Mouse (Mus musculus) kidney, embryonic 15.5 days (tissue): ENCODE measurements at regions not wholly inside any gene's neighbourhood (a gene's known extent, or its start where the extent isn't known, plus 50 kb on each side); places are given as distances from the start of the nearest gene placed in this dataset.

Experiments
- ATAC-seq: fragments of 200-750 bp; cut with Nextera tagmentation; replicated peaks from 2 replicates; pipeline ENCODE4 v1.8.0; 2017; ENCODE audit warnings: moderate TSS enrichment; ENCODE audit not compliant: low FRiP score
- H3K27ac ChIP-seq: fragments of 300-500 bp; sonication (generic); 2 replicates; pipeline ENCODE4 v1.5.1; 2015; ENCODE audit warnings: mild to moderate bottlenecking, inconsistent platforms
- H3K27me3 ChIP-seq: fragments of 300-500 bp; sonication (generic); 2 replicates; pipeline ENCODE4 v1.6.1; 2015; ENCODE audit warnings: inconsistent platforms
- H3K36me3 ChIP-seq: fragments of 300-500 bp; sonication (generic); 2 replicates; pipeline ENCODE4 v1.6.1; 2015; ENCODE audit warnings: inconsistent platforms
- H3K4me1 ChIP-seq: fragments of 300-500 bp; sonication (generic); 2 replicates; pipeline ENCODE4 v1.6.1; 2015; ENCODE audit warnings: inconsistent platforms
- H3K4me2 ChIP-seq: fragments of 300-500 bp; sonication (generic); 2 replicates; pipeline ENCODE4 v1.6.1; 2015; ENCODE audit warnings: moderate library complexity, mild to moderate bottlenecking, inconsistent platforms
- H3K4me3 ChIP-seq: fragments of 300-500 bp; sonication (generic); replicated peaks from 2 replicates; pipeline ENCODE4 v1.5.1; 2015; ENCODE audit warnings: mild to moderate bottlenecking, inconsistent platforms
- H3K9ac ChIP-seq: fragments of 300-500 bp; sonication (generic); 2 replicates; pipeline ENCODE4 v1.6.1; 2015; ENCODE audit warnings: mild to moderate bottlenecking, inconsistent platforms
- H3K9me3 ChIP-seq: fragments of 300-500 bp; sonication (generic); replicated peaks from 2 replicates; pipeline ENCODE4 v1.6.1; 2016; ENCODE audit warnings: inconsistent platforms
- WGBS: fragments of 180-500 bp; shearing (Covaris S2); methylation state at CpG from one replicate; pipeline ENCODE4 v1.1.7; 2015; ENCODE audit warnings: mixed read lengths; 5-methylcytosine and 5-hydroxymethylcytosine counted together

DNA sequence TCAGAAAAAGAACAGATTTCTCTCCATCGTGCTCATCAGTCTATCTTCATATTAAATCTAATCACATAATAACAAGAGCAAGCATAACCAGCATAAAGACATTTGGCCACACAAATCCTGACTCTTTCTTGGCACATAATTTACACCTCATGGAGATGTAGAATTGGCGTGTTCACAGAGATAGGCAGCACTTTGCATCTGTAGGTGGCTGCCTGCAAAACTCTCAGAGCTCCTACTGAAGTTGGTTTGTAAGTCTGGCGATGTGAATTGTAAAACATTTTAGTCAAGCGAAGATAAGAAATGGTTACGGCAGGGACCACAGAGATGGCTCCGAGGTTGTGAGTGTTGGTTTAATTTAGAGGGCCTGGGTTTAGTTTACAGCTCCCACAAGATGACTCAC, 419.0 kb downstream of the Adamts20 start:
- Histone ChIP-seq H3K4me2 (no peak overlapping the region), H3K9me3 (0 out of 2 replicates have a peak, but pooled peaks cover 7% of the 10 kb centered on the region)
- no peak for ATAC-seq

DNA sequence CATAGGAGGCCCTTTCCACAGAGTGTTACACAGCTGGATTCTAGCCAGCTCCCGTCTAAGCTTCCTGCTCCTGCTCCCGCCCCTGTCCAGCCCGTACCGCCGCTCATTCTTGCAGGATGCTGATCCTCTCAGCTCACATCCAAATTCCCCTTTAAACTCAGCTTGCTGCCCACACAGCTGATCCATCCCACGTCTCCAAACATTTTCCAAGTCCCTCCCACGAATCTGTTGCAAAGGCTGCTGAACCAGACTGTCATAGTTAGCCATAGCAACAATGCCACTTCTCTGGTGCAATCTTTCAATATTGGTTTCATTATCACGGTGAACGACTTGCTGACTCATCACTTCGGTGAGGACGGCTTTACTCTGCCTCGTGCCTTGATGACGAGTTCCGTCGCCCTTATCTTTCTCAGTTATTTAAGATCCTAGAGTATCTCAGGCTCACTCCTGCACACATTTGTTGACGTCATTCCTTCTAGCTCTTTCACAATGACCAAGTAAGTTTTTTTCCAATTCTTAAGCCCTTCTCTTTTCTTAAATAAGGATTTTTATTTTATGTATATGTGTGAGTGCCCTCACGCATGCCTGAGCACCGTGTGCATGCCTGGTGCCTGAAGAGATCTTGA, 420.0 kb downstream of the Adamts20 start:
- 71% methylated on average over 18 of the region's 18 CpGs for WGBS
- no peak overlapping the region for H3K27ac ChIP-seq
- no peak overlapping the region for H3K9ac ChIP-seq
- no peaks in the 10 kb centered on the region for H3K4me1 ChIP-seq
- 0 out of 2 replicates have a peak, but pooled peaks cover 7% of the 10 kb centered on the region for H3K9me3 ChIP-seq
- H3K27me3 ChIP-seq, result no peaks in the 10 kb centered on the region
- no peak for ATAC-seq
- no peak overlapping the region for H3K4me2 ChIP-seq
- H3K36me3 ChIP-seq, result no peaks in the 10 kb centered on the region
- no peak overlapping the region for H3K4me3 ChIP-seq

More for the DNA sequence above, 419.0 kb downstream of the Adamts20 start:
- WGBS, result 92% methylated on average over 6 of the region's 6 CpGs
- Histone ChIP-seq H3K36me3 (no peaks in the 10 kb centered on the region), H3K27ac (no peak overlapping the region), H3K4me1 (no peaks in the 10 kb centered on the region), H3K4me3 (no peak overlapping the region), H3K27me3 (no peaks in the 10 kb centered on the region), H3K9ac (no peak overlapping the region)

DNA sequence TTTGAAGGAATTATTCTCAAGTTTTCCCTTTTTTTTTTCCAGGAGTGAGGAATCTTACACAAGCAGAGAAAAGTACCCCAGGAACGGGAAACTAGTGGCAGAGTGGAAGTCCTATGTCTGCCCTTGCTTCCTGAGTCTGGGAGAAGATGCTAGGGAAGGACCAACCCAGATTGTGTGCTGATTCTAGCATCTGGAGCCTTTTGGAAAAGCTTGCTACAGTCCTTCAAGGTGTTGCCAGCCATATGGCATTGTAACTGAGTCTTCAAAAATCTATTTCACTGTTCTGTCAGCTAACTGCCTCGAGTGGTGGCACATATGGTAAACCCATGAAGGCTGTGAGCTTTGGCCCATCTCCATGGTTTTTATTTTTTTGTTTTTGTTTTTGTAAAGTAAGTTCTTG, 432.3 kb downstream of the Adamts20 start:
- no peak for ATAC-seq
- no peak overlapping the region for H3K9ac ChIP-seq
- 75% methylated on average over 2 of the region's 2 CpGs for WGBS

DNA sequence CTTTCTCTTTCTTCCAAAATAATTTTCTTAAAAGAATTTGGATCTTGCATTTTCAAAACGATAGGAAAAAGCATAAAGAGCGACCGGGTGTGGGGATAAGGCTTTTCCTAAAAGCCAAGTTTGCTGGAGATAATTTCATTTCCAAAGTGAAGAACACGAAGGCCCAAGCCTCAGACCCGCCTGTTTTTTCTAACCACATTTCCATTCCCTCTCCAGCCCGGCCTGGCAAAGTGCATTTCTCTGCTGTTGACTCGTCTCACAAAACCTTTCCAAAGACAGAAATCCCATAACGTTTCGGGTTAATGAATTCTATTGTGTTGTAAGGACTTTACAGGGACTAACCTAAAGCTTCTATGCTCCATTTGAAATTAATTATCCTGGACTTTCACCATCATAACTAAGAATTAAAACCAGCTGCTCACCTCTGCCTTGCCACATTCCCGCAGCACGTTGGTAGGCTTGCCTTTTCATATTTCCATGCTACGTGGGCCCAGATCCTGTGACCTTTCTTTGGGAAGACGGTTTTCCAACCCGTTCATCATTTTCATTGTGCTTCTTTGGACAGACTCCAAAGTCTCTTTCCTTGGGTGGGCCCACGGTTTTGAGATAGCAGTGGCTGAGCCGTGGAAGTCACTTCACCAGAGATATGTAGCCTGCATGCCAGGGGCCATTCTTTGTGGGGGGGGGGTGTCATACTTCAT, 430.5 kb upstream of the Prickle1 start:
- Histone ChIP-seq H3K4me3 (no peak overlapping the region), H3K9ac (no peak overlapping the region), H3K9me3 (0 out of 2 replicates have a peak, but pooled peaks cover 4% of the 10 kb centered on the region), H3K4me2 (no peak overlapping the region), H3K27ac (peak overlapping the region; percentile 88), H3K27me3 (no peaks in the 10 kb centered on the region), H3K36me3 (no peaks in the 10 kb centered on the region), H3K4me1 (peaks cover 11% of the 10 kb centered on the region; the same call in 1 of the 2 replicates)
- WGBS, result 59% methylated on average over 16 of the region's 16 CpGs
- ATAC-seq, result 0 out of 2 replicates have a peak, but pooled peaks have one; percentile 40

More for the DNA sequence above, 432.3 kb downstream of the Adamts20 start:
- Histone ChIP-seq H3K27me3 (no peaks in the 10 kb centered on the region), H3K27ac (no peak overlapping the region), H3K9me3 (0 out of 2 replicates have a peak, but pooled peaks cover 4% of the 10 kb centered on the region), H3K36me3 (no peaks in the 10 kb centered on the region), H3K4me3 (no peak overlapping the region), H3K4me1 (no peaks in the 10 kb centered on the region), H3K4me2 (no peak overlapping the region)

DNA sequence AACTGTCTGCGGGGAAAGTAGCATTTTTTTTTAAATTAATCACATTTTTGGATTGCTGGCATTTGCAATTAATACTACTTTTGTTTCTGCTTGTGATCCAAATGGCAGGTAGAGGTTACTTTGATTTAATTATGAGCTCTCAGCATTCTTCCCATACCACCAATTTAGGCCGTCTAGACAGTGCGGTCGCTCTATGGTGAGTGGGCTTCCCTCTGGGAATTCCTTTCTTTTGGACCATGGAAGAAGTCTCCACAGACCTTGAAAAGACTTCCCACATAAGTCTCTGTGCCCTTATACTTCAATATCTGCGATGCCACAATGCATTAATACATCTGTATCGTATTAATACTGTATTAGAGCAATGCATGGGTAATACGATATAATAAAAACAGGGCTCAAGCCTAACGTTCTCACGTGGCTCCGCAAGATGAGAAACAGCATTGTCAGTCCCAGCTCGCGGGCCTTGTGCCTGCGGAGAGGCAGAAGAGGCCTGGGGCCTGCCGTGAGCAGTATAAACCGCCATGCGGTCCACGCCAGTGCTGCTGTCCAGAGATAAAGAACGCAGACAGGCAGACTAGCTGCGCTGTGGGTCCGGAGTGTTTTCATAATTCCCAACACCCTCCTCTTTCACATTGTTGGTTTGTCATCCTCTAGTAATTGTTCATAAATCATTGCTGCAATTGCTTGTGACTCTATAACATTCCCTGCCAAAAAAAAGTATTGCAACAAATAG, 429.7 kb upstream of the Prickle1 start:
- Histone ChIP-seq H3K27ac (peak overlapping the region; percentile 85), H3K27me3 (no peaks in the 10 kb centered on the region), H3K4me1 (peaks cover 11% of the 10 kb centered on the region; the same call in 1 of the 2 replicates), H3K36me3 (no peaks in the 10 kb centered on the region), H3K9ac (no peak overlapping the region), H3K4me3 (no peak overlapping the region), H3K4me2 (no peak overlapping the region), H3K9me3 (no peaks in the 10 kb centered on the region)
- 65% methylated on average over 20 of the region's 20 CpGs for WGBS
- peak; percentile 46; the same call in 1 of the 2 replicates for ATAC-seq

DNA sequence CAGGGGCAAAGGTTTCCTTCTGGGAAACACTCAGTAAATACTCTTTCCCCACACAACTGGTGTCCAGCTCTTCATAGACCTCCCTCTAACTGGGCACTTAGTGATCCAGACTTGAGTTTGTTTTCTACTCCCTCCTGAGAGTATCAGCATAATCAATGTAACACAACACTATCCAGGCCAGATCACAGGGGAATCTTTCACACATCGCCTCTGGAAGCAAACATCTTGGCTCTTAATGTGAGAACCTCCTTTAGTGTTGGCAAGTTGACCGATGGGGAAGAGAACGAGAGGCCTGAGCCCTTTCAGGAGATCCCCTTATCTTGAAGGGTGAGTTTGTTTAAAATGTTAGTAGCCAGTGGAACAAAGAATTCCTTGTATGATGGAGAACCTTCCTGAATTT, 429.1 kb upstream of the Prickle1 start:
- Histone ChIP-seq H3K27me3 (no peaks in the 10 kb centered on the region), H3K9me3 (no peaks in the 10 kb centered on the region), H3K4me1 (peaks cover 11% of the 10 kb centered on the region; the same call in 1 of the 2 replicates), H3K27ac (peak overlapping the region; percentile 48; the same call in 1 of the 2 replicates), H3K9ac (no peak overlapping the region), H3K4me3 (no peak overlapping the region), H3K4me2 (no peak overlapping the region), H3K36me3 (no peaks in the 10 kb centered on the region)
- WGBS, result 64% methylated on average over 3 of the region's 3 CpGs
- no peak for ATAC-seq

DNA sequence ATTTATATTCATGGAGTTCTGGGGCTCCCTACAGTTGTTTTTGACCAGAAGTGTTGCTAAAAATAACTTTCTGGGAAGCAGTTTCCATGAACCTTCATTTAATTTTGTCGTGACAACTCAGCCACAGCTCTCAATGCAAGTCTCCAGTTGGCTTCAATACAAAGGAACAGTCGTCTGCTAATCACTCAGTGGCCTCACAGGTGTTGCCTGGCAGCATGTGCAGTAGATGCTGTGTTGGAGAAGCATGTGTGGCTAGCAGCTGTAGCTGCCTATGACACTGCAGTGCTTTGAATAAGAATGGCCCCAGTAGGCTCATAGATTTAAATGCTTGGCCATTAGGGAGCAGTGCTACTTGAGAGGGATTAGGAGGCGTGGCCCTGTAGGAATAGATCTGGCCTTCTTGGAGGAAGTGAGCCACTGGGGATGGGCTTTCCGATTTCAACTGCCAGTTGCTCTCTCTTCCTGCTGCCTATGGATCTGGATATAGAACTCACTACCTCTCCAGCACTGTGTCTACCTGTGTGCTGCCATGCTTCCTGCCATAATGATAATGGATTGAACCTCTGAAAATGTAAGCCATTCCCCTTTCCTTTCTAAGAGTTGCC, 428.5 kb upstream of the Prickle1 start:
- H3K4me3 ChIP-seq, result no peak overlapping the region
- H3K36me3 ChIP-seq, result no peaks in the 10 kb centered on the region
- no peak overlapping the region for H3K9ac ChIP-seq
- H3K9me3 ChIP-seq, result no peaks in the 10 kb centered on the region
- no peak overlapping the region for H3K4me2 ChIP-seq
- no peak for ATAC-seq
- peaks cover 11% of the 10 kb centered on the region; the same call in 1 of the 2 replicates for H3K4me1 ChIP-seq
- 75% methylated on average over 4 of the region's 4 CpGs for WGBS
- H3K27ac ChIP-seq, result peak overlapping the region; percentile 48; the same call in 1 of the 2 replicates
- H3K27me3 ChIP-seq, result no peaks in the 10 kb centered on the region

DNA sequence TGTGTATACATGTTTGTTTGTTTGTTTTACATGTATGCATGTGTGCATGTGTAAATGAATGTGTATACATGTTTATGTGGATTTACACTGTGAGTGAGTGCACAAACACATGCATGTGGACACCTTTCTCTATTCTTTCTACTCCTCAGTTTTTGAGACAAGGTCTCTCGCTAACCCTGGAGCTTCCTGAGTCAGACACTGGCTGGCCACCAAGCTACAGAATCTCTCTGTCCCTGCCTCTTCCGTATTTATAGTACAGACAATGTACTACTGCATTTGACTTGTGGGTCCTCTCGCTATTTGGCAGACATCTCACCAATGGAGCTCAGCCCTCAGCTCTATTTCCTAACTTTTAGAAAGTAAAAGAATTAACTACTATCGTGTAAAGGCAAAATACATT, 427.8 kb upstream of the Prickle1 start:
- Histone ChIP-seq H3K4me1 (peaks cover 11% of the 10 kb centered on the region; the same call in 1 of the 2 replicates), H3K4me3 (no peak overlapping the region), H3K9ac (no peak overlapping the region), H3K36me3 (no peaks in the 10 kb centered on the region), H3K27ac (no peak overlapping the region), H3K27me3 (no peaks in the 10 kb centered on the region), H3K9me3 (no peaks in the 10 kb centered on the region), H3K4me2 (no peak overlapping the region)
- 83% methylated on average over 4 of the region's 4 CpGs for WGBS
- ATAC-seq, result no peak

DNA sequence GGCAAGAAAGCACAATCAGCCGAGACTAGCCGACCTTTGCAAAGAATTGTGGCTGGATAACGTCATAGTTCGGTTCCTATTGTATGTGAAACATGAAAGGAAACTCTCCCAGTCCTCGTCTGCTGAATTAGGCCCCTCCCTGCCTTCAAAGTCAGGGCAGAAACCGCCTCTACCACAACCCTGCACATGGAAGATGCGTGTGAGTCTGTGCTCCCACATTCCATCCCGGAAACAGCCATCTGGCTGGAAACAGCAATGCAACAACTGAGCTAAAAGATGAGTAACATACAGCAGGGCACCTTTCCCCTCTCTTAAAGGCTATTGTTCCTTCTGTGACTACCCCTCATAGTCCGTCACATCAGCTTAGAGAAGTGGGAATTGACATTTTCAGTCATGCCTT, 422.1 kb upstream of the Prickle1 start:
- H3K27ac ChIP-seq, result no peak overlapping the region
- H3K4me1 ChIP-seq, result no peaks in the 10 kb centered on the region
- H3K36me3 ChIP-seq, result no peaks in the 10 kb centered on the region
- no peak overlapping the region for H3K4me3 ChIP-seq
- 74% methylated on average over 9 of the region's 9 CpGs for WGBS
- ATAC-seq, result no peak
- no peak overlapping the region for H3K4me2 ChIP-seq
- no peaks in the 10 kb centered on the region for H3K9me3 ChIP-seq
- no peaks in the 10 kb centered on the region for H3K27me3 ChIP-seq
- no peak overlapping the region for H3K9ac ChIP-seq

DNA sequence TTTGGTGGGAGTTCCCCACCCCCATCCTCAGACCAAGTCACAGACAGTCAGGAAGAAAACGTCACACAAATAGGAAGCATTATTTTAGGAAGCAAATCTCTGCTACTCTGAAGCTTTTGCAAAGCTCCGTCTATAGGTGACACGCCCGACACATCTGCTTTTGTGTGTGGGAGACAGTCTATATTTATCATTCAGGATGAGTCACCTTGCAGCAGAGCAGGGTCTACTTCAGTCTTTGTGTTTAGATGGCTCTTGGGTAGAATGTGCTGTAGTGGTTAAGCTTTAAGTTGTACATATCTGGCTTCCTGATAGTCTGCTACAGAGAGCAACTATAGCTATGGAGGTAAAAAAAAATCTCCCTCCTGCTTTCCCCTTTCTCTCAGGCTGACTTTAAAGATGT, 415.8 kb upstream of the Prickle1 start:
- Histone ChIP-seq H3K9me3 (no peaks in the 10 kb centered on the region), H3K4me2 (no peak overlapping the region), H3K4me1 (peaks cover 12% of the 10 kb centered on the region), H3K27me3 (no peaks in the 10 kb centered on the region), H3K4me3 (no peak overlapping the region), H3K9ac (no peak overlapping the region), H3K27ac (no peak overlapping the region), H3K36me3 (no peaks in the 10 kb centered on the region)
- no peak for ATAC-seq
- WGBS, result 58% methylated on average over 4 of the region's 4 CpGs

DNA sequence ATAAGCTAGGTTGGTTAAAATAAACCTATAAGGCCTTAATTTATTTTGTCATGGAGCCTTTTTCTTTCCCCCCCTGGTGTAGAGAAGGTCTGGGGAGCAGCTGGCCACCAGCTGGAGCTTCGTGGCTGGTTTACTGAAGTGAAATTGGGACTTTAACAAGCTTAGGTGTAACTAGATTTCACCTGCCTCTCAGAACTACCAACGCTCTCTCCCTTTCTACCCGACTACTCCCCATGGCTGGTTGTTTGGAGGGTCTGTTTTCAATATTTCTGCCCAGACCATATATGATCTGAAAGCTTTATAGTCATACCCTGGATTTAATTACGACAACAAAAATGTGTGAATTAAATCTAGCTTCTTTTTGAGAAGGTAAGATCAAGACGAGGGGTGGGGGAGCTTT, 410.4 kb upstream of the Prickle1 start:
- Histone ChIP-seq H3K4me3 (no peak overlapping the region), H3K4me2 (no peak overlapping the region), H3K9me3 (no peaks in the 10 kb centered on the region), H3K27me3 (no peaks in the 10 kb centered on the region), H3K4me1 (peaks cover 34% of the 10 kb centered on the region), H3K9ac (no peak overlapping the region), H3K27ac (peak overlapping the region; percentile 64), H3K36me3 (no peaks in the 10 kb centered on the region)
- 54% methylated on average over 5 of the region's 5 CpGs for WGBS
- ATAC-seq, result no peak

DNA sequence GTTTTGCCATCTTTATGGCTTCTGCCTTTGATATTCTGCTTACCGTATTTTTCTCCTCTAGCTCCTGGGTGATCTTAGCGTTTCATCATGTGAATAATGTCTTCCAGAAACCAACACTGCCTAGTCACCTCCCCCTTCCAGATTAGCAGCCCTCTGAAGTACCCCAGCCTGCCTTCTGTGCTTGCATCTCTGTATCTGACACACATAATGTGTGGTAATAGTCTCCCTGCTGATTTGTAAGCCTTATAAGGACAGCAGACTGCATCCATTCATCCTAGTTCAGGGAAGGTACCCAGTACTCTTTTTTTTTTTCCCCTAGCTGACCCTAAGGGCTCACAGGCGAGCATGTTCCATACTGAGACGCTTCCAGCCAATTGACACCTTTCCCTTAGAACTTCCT, 409.2 kb upstream of the Prickle1 start:
- Histone ChIP-seq H3K27ac (peak overlapping the region; percentile 57), H3K4me3 (no peak overlapping the region), H3K9ac (no peak overlapping the region), H3K36me3 (no peaks in the 10 kb centered on the region), H3K9me3 (no peaks in the 10 kb centered on the region), H3K27me3 (no peaks in the 10 kb centered on the region), H3K4me2 (no peak overlapping the region), H3K4me1 (peaks cover 34% of the 10 kb centered on the region)
- no peak for ATAC-seq
- 30% methylated on average over 4 of the region's 4 CpGs for WGBS
